ENCODE assay signal across 8 mouse cellular contexts in the genomic region with DNA sequence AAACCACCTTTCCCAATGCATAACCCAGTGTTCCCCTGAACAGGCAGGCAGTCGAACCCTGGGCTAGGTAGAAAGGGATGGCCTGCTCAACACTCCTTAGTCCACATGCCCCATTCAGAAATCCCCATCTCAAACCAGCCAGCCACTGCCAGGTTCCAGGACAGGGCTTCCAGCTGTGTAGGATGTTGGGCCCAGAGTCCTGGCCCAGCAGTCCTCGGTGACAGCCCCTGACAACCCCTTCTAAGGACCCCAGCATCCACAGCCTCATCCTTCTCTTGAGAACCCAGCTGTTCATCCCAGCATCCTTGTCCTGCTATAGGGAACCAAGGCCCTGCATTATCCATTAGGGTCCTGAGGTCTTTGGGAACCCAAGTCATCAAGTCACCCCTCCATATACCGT. TPM values are rescaled to one million over a fixed set of nuclear protein-coding genes. Genes with fewer than 3 reads are reported as not detected.
DNase-seq lines count a peak whose midpoint lies in the region; ATAC-seq and TF ChIP-seq lines count a peak whose summit lies in the region.

No protein-coding gene starts in this region.

- no peak for DNase-seq in cerebellum, adult 2 months
- no peak for DNase-seq in cerebellum, postnatal 14 days
- no peak for DNase-seq in limb, embryonic 14.5 days (ENCODE audit: low spot score)
- no peak for DNase-seq in left cerebral cortex, adult 8-10 months (ENCODE audit: low spot score in 2 of 2)
- DNase-seq in gastrocnemius, postnatal 36 days = no peak

- no peaks in the 10 kb centered on the region for H3K9me3 ChIP-seq in megakaryocyte, embryonic 14.5 days
- no peaks in the 10 kb centered on the region for H3K9me3 ChIP-seq in limb, embryonic 14.5 days (ENCODE audit: control insufficient read depth, low read length)
- no peaks in the 10 kb centered on the region for H3K9me3 ChIP-seq in stomach, embryonic 15.5 days

- intact Hi-C loops in gastrocnemius, postnatal 36 days (cut with DNase I) = loop anchor here (5.0 kb wide), 2 partner anchors 70 to 145 kb away; partner anchors contain the start of gene Megf8

- H3K36me3 ChIP-seq in megakaryocyte, embryonic 14.5 days (replicated peaks; ENCODE audit: low read length) = peaks cover 33% of the 10 kb centered on the region
- peaks cover 40% of the 10 kb centered on the region for H3K36me3 ChIP-seq in limb, embryonic 14.5 days (ENCODE audit: control insufficient read depth, insufficient read depth, low read length)
- H3K36me3 ChIP-seq in stomach, embryonic 15.5 days = peaks cover 21% of the 10 kb centered on the region

- TF ChIP-seq POLR2A in cerebellum, adult 2 months (IDR thresholded peaks at IDR 0.05; ENCODE audit: borderline replicate concordance, insufficient read depth, low read length) = no peak
- no peak for TF ChIP-seq POLR2A in limb, embryonic 14.5 days (IDR thresholded peaks at IDR 0.05; ENCODE audit: borderline replicate concordance, extremely low read depth, insufficient read depth, insufficient read length)

- TF ChIP-seq CTCF in cerebellum, adult 2 months (IDR thresholded peaks at IDR 0.05; ENCODE audit: borderline replicate concordance, insufficient read depth, low read depth, low read length) = no peak

- peaks cover 17% of the 10 kb centered on the region; the same call in 1 of the 2 replicates for H3K4me1 ChIP-seq in cerebellum, adult 2 months (ENCODE audit: control insufficient read depth, insufficient read depth, low read length)
- peaks cover 59% of the 10 kb centered on the region for H3K4me1 ChIP-seq in megakaryocyte, embryonic 14.5 days
- peaks cover 53% of the 10 kb centered on the region for H3K4me1 ChIP-seq in limb, embryonic 14.5 days (ENCODE audit: control insufficient read depth, insufficient read depth, low read length)
- peaks cover 49% of the 10 kb centered on the region for H3K4me1 ChIP-seq in stomach, embryonic 15.5 days

- H3K27ac ChIP-seq in cerebellum, adult 2 months (ENCODE audit: insufficient read depth, low read length) = peak overlapping the region; percentile 47; the same call in 1 of the 2 replicates
- peak overlapping the region; percentile 97 for H3K27ac ChIP-seq in limb, embryonic 14.5 days (replicated peaks; ENCODE audit: low read depth, low read length)
- H3K27ac ChIP-seq in stomach, embryonic 15.5 days = peak overlapping the region; percentile 99

- H3K9ac ChIP-seq in limb, embryonic 14.5 days (ENCODE audit: low read depth, low read length, severe bottlenecking) = peak overlapping the region; percentile 91
- H3K9ac ChIP-seq in stomach, embryonic 15.5 days = peak overlapping the region; percentile 96

- WGBS in cerebellum, adult 2 months = 34% methylated on average over 3 of the region's 3 CpGs
- WGBS in limb, embryonic 14.5 days = 13% methylated on average over 3 of the region's 3 CpGs
- WGBS in stomach, embryonic 15.5 days = 14% methylated on average over 3 of the region's 3 CpGs

- no peak overlapping the region for H3K4me3 ChIP-seq in cerebellum, adult 2 months (replicated peaks; ENCODE audit: insufficient read depth, low read depth, low read length)
- H3K4me3 ChIP-seq in megakaryocyte, embryonic 14.5 days (replicated peaks) = peak overlapping the region; percentile 15
- peak overlapping the region; percentile 99 for H3K4me3 ChIP-seq in limb, embryonic 14.5 days (replicated peaks; ENCODE audit: low read length)
- peak overlapping the region; percentile 99 for H3K4me3 ChIP-seq in stomach, embryonic 15.5 days (replicated peaks)

- H3K27me3 ChIP-seq in cerebellum, adult 2 months (ENCODE audit: control insufficient read depth, insufficient read depth, low read length) = no peaks in the 10 kb centered on the region
- peaks cover 2% of the 10 kb centered on the region for H3K27me3 ChIP-seq in megakaryocyte, embryonic 14.5 days (replicated peaks)
- no peaks in the 10 kb centered on the region for H3K27me3 ChIP-seq in limb, embryonic 14.5 days (ENCODE audit: control insufficient read depth, insufficient read depth, low read length)
- no peaks in the 10 kb centered on the region for H3K27me3 ChIP-seq in stomach, embryonic 15.5 days (replicated peaks)

- no peak for ATAC-seq in megakaryocyte, adult 5-6 weeks (ENCODE audit: poor library complexity, severe bottlenecking)
- ATAC-seq in limb, embryonic 14.5 days (ENCODE audit: low FRiP score, low read depth) = no peak
- ATAC-seq in stomach, embryonic 15.5 days (ENCODE audit: insufficient read depth, low FRiP score, low read depth) = no peak

- peak overlapping the region; percentile 95 for H3K4me2 ChIP-seq in limb, embryonic 14.5 days (replicated peaks; ENCODE audit: low read depth, low read length, severe bottlenecking)
- H3K4me2 ChIP-seq in stomach, embryonic 15.5 days = peak overlapping the region; percentile 92

RNA-seq across cellular contexts. Expression of gene Erf, which starts 3.1 kb away (rescaled TPM):
- 14.3 and 14.8 TPM in 2 replicates for polyA plus RNA-seq in cerebellum, adult 2 months (2012; rRNA removed)
- polyA plus RNA-seq in megakaryocyte, embryonic 14.5 days (2012; ENCODE audit: insufficient read depth, low replicate concordance) = 44.8 and 66.8 TPM in 2 replicates
- 4.9 and 6.5 TPM in 2 replicates for total RNA-seq in megakaryocyte, adult 5-6 weeks (2015)
- total RNA-seq in megakaryocyte, adult 5-6 weeks (2017) = 2.6 and 5.3 TPM in 2 replicates
- 99.2 and 127 TPM in 2 replicates for polyA plus RNA-seq in limb, embryonic 14.5 days (2012; rRNA removed)
- 33.2 and 37.9 TPM in 2 replicates for polyA plus RNA-seq in limb, embryonic 14.5 days (2014; fragmentation: Nextera tagmentation; extraction: Ambion mirVana)
- 13.0 and 17.6 TPM in 2 replicates for polyA plus RNA-seq in stomach, embryonic 15.5 days (2015; fragmentation: Nextera tagmentation; extraction: Ambion mirVana)
- total RNA-seq in left cerebral cortex, adult 8-10 months (2022) = 10 to 100 TPM; 61.3 to 75.7 (median 69.9) TPM
- 1 to 10 TPM; 5.0 to 6.1 TPM for total RNA-seq in gastrocnemius, postnatal 36 days (2021)

RNA-seq across cellular contexts. Expression of gene Gsk3a, which starts 9.8 kb away (rescaled TPM):
- polyA plus RNA-seq in cerebellum, adult 2 months (2012; rRNA removed) = 226 and 230 TPM in 2 replicates
- 55.6 and 120 TPM in 2 replicates for polyA plus RNA-seq in megakaryocyte, embryonic 14.5 days (2012; ENCODE audit: insufficient read depth, low replicate concordance)
- 90.1 and 90.2 TPM in 2 replicates for total RNA-seq in megakaryocyte, adult 5-6 weeks (2015)
- 58.7 and 60.8 TPM in 2 replicates for total RNA-seq in megakaryocyte, adult 5-6 weeks (2017)
- polyA plus RNA-seq in limb, embryonic 14.5 days (2012; rRNA removed) = 155 and 204 TPM in 2 replicates
- polyA plus RNA-seq in limb, embryonic 14.5 days (2014; fragmentation: Nextera tagmentation; extraction: Ambion mirVana) = 16.3 and 18.8 TPM in 2 replicates
- 9.4 and 10.5 TPM in 2 replicates for polyA plus RNA-seq in stomach, embryonic 15.5 days (2015; fragmentation: Nextera tagmentation; extraction: Ambion mirVana)
- 100 to 1,000 TPM; 214 to 232 (median 222) TPM for total RNA-seq in left cerebral cortex, adult 8-10 months (2022)
- 10 to 100 TPM; 64.0 to 69.6 TPM for total RNA-seq in gastrocnemius, postnatal 36 days (2021)

RNA-seq across cellular contexts. Expression of gene Cic, which starts 20.0 kb away (rescaled TPM):
- polyA plus RNA-seq in cerebellum, adult 2 months (2012; rRNA removed) = 121 and 124 TPM in 2 replicates
- 290 and 655 TPM in 2 replicates for polyA plus RNA-seq in megakaryocyte, embryonic 14.5 days (2012; ENCODE audit: insufficient read depth, low replicate concordance)
- total RNA-seq in megakaryocyte, adult 5-6 weeks (2015) = 166 and 174 TPM in 2 replicates
- total RNA-seq in megakaryocyte, adult 5-6 weeks (2017) = 55.5 and 84.2 TPM in 2 replicates
- 155 and 206 TPM in 2 replicates for polyA plus RNA-seq in limb, embryonic 14.5 days (2012; rRNA removed)
- polyA plus RNA-seq in limb, embryonic 14.5 days (2014; fragmentation: Nextera tagmentation; extraction: Ambion mirVana) = 48.9 and 58.1 TPM in 2 replicates
- polyA plus RNA-seq in stomach, embryonic 15.5 days (2015; fragmentation: Nextera tagmentation; extraction: Ambion mirVana) = 33.8 and 36.4 TPM in 2 replicates
- total RNA-seq in left cerebral cortex, adult 8-10 months (2022) = 100 to 1,000 TPM; 196 to 238 (median 227) TPM
- 10 to 100 TPM; 31.4 to 37.6 TPM for total RNA-seq in gastrocnemius, postnatal 36 days (2021)

RNA-seq across cellular contexts. Expression of gene Zfp526, which starts 26.3 kb away (rescaled TPM):
- polyA plus RNA-seq in cerebellum, adult 2 months (2012; rRNA removed) = 9.2 and 10.9 TPM in 2 replicates
- 4.8 and 8.9 TPM in 2 replicates for polyA plus RNA-seq in megakaryocyte, embryonic 14.5 days (2012; ENCODE audit: insufficient read depth, low replicate concordance)
- total RNA-seq in megakaryocyte, adult 5-6 weeks (2015) = 7.2 and 7.6 TPM in 2 replicates
- total RNA-seq in megakaryocyte, adult 5-6 weeks (2017) = 5.2 and 8.3 TPM in 2 replicates
- 11.1 and 13.0 TPM in 2 replicates for polyA plus RNA-seq in limb, embryonic 14.5 days (2012; rRNA removed)
- 3.9 and 4.2 TPM in 2 replicates for polyA plus RNA-seq in limb, embryonic 14.5 days (2014; fragmentation: Nextera tagmentation; extraction: Ambion mirVana)
- polyA plus RNA-seq in stomach, embryonic 15.5 days (2015; fragmentation: Nextera tagmentation; extraction: Ambion mirVana) = 2.8 and 3.1 TPM in 2 replicates
- total RNA-seq in left cerebral cortex, adult 8-10 months (2022) = 10 to 100 TPM; 12.1 to 12.9 (median 12.8) TPM
- 1 to 10 TPM; 4.1 to 5.5 TPM for total RNA-seq in gastrocnemius, postnatal 36 days (2021)

RNA-seq across cellular contexts. Expression of gene Dedd2, which starts 27.1 kb away (rescaled TPM):
- polyA plus RNA-seq in cerebellum, adult 2 months (2012; rRNA removed) = 29.0 and 29.6 TPM in 2 replicates
- polyA plus RNA-seq in megakaryocyte, embryonic 14.5 days (2012; ENCODE audit: insufficient read depth, low replicate concordance) = 16.7 and 34.3 TPM in 2 replicates
- 14.5 and 19.7 TPM in 2 replicates for total RNA-seq in megakaryocyte, adult 5-6 weeks (2015)
- total RNA-seq in megakaryocyte, adult 5-6 weeks (2017) = 17.8 and 18.8 TPM in 2 replicates
- 11.1 and 14.0 TPM in 2 replicates for polyA plus RNA-seq in limb, embryonic 14.5 days (2012; rRNA removed)
- 9.0 and 9.4 TPM in 2 replicates for polyA plus RNA-seq in limb, embryonic 14.5 days (2014; fragmentation: Nextera tagmentation; extraction: Ambion mirVana)
- polyA plus RNA-seq in stomach, embryonic 15.5 days (2015; fragmentation: Nextera tagmentation; extraction: Ambion mirVana) = 15.1 and 15.2 TPM in 2 replicates
- 10 to 100 TPM; 21.2 to 24.5 (median 22.2) TPM for total RNA-seq in left cerebral cortex, adult 8-10 months (2022)
- total RNA-seq in gastrocnemius, postnatal 36 days (2021) = 10 to 100 TPM in 1 of 2 experiments, 1 to 10 TPM in 1; 8.4 to 10.7 TPM

Comparison
In these comparisons a context has a peak if more than half of its experiments do, and no peak if none do; other contexts are left out.
1. H3K27ac ChIP-seq: peak in every context shown above with its lines; median percentile 99 in stomach, embryonic 15.5 days; 97 in limb, embryonic 14.5 days; 47 in cerebellum, adult 2 months.